Mouse (Mus musculus): ENCODE measurements around the gene Hsd17b12.
A peak's percentile ranks its signal among the peaks of the same experiment; 100 is the strongest.

Hsd17b12 gene

DNA sequence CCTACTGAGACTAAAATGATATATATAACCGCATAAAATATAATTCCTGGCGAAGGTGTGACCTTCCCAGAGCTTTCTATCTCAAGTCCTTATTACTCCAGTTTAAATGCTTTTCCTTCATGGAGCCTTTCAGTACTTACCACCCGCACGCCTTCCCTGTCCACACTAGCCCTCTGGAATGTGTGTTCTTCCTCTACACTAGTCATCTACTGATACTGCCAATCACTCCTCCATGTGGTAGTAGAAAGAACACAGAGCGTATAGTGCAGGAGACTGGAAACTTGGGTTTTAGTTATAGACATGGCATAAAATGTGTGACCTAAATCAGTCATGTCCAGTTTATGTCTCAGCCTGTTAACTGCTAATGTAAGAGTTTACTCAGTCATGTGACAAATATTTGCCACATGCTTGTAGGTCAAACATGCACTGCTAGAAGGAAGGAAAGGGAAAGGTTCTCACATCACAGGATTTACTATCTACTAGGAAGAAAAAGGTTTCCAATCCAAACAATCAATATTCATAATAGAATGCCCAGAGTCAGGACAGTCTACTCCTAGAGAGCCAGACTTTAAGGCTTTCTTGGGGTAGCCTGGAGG, 91.1 kb downstream of the Hsd17b12 start:
- no peak for DNase-seq

DNA sequence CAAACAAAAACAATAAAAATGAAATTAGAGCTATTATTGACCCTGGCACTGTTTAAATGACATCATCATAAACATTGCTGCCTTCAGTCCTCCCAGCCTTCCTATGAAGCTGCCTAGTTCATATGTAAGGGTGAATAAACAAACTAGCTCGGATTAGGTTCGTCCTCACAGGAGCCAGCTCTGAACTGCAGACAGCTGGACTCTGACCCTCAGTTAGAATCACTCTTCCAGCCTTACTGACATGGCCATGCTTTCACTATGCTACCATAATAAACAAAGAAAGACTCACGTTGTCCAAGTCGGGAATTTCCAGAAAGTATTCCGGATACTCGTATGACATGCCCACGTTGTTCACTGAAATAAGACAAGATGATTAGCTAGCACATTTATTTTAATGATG, 91.6 kb downstream of the Hsd17b12 start:
- no peak for DNase-seq

DNA sequence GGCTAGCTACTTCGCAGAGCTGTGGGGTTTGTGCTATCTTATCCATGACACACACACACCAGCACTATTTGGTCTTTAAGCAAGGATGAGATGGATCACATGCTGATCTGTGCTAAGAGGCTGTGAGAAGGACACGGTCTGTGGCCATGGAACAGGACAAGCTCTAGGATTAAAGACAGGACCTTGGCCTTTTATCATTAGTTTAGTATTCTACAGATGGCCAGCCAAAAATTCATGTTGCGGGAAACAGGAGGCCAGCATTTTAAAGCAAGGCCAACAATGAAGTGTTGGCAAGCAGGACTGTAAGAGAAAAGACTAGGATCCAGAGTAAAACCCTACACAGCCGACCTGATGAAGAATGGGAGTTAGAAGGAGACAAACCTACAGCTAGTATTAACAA, 95.0 kb downstream of the Hsd17b12 start:
- DNase-seq: no peak

DNA sequence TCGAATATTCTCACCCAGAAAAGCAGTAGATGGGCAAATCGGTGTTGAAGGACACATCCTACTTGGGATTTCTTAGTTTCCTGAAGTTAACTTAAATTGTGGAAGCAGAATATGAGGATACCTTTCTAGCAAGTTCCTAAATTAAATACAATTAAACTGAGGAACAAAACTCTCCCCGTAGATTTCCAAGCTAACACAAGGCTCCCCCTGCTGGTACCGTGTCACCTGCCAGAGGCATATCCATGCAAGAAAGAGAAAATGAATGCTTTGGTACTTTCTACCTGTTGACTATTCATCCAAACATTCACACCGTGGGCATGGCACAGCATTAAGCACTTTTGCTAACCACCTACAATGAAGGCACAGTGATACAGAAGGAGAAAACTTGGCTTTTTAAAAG, 98.3 kb downstream of the Hsd17b12 start:
- no peak for DNase-seq

DNA sequence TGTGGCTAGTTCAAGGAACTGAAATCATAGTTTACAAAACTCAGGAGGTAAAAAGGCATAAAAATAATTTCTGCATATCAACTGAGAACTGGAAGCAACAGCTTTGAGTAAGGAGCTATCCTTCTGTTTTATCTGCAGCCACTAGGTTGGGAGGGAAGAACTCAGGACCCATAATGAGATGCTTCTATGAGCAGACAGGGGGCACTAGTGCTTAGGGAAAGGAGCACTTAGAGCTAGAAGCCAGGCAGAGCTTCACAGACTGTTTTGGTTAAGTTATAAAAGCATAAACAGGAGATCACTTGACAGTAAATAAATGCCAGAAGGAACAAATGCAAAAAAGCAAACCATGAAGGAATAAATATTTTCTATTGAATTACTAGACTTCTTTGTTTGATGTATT, 103.0 kb downstream of the Hsd17b12 start:
- peak; percentile 33 for DNase-seq

DNA sequence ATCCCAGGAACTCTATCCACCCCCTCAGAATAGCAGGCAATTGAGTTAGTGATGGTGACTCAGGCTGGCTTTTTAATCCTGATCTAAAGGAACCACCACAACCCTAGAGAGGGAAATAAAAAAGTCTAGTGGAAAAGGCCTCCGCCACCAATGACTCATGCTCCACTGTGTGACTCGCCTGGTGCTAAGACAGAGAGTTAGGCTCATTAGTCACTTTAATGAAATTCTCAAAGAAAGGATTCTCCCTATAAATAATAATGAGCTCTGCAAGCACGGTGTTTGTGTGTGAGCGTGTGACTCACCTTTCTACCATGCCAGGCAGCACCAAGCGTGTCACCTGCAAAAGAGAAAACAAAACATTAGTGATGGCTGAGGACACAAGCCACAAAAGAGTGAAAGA, 105.8 kb downstream of the Hsd17b12 start:
- DNase-seq: no peak

DNA sequence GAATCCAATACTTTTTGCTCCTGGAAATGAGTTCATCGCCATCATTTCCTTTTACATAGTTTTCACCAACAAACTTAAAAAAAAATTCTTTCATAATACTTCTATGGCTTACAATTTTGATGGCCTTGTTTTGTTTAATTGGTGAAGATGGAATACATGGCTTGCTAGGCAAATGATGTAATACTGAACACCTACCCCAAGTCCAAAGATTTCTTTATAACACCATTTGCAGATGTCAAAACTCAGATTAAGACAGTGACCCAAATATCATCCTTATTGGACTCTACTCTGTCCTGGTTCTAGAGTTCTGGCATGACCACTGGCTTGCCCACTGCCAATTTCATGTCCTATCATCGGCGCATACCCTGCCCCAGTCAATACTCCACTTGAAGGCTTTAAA, 106.9 kb downstream of the Hsd17b12 start:
- DNase-seq: no peak

DNA sequence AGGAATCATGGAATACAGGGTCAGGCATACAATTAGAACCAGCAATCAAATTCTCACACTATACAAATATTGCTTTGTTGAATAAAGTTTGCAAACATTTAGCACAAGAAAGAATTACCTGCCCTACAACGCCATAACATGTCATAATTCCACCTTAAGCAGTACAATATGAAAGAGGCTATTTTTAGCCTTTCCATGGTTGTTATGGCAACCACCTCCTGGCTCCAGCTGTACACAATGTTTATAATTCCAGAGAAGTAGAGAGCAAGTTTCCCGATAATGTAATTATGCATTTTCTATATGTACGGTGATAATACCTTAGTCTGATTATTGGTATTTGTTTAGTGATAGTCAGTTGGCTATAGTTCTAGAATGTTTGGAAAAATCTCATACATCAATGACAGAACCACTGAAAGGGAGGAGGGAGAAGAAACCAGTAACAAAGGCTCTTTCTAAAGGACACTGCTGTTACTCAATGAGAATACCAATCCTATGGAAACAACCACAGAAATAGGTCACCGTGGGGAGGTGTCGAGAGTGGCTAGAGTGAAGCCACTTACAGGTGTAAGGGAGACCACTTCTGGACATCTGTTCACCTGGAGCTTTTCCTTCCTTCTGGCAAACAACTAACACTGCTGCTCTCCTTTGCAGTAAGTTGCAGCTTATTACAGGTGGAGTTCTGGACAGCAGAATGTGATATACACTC, 108.1 kb downstream of the Hsd17b12 start:
- DNase-seq: no peak

DNA sequence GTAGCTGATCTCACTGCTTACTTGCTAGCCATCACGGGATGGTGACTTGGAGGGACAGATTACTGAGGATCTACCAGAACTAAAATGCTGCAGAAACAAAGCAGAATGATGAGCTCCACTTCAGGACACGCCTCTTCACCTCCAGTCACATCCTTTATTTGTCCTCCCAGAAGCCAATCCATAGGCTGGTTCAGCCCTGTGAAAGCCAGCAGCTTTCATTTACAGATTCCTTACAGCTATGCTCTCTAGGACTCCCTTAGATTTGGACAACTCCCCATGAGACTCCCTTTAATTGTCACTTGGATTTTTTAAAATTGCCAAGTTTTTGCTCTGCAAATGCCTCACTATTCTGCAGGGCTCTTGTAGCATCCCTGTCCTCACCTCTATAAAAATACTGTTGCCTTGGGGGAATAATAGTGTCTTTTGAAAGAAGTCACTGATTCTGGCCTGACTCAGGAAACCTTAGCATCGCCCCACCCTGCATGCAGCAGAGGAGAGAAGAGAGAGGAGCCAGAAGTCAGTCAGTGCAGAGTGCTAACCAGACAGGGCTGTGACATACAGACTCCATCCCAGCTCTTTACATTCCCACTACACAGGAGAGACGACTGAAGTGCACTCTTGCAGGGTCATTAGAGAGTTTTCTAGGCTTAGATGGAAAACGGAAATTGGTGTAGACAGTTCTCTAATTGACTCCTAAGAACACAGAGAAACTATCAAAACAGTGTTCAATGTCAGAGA, 108.9 kb downstream of the Hsd17b12 start:
- DNase-seq: no peak

DNA sequence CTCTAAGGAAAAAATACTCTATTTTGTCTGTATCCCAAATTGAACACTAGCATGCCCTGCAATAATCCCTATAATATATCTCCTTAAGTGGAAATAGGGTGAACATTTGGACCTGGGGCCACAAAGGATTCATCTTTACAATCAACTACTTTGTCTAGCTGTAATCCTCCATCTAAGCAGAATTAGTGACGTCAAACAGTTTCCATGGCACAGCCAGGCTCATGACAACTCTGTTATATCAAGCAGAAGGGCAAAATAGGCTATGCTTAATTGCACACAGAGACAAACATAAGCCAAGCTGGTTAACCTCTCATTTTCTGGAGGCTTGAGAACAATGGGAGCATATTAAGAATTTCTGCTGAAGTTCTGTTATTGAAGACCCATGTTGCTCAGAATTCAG, 109.5 kb downstream of the Hsd17b12 start:
- DNase-seq: no peak

DNA sequence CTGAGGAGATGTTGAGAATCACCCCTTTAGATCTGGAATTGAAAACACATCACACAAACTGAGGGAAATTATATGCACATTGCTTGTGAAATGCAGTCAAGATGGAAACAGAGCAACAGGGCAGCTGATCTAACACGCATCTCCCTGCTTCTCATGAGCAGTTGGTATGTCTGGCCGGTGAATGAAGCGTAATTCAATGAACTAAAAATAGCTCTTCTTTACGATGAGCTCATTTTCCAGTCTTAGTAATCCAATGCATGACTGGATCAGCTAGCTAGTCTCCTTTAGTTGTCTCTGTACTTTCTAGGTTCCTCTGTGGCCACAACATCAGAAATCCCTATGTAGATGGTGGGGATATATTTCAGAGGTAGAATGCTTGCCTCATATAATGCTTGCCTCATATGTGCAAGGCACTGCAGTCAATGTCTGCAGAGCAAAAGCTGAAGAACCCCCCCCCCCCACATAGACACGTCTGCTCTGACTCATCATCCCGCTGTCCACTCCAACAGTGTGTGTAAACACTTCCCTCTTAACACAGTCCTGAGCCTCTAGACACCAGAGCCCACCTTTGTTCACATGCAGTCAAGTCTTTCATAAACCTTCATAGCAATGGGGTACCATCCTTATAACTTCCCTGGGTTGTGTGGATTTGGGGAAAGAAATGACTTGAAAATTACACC, 112.2 kb downstream of the Hsd17b12 start:
- DNase-seq: no peak

DNA sequence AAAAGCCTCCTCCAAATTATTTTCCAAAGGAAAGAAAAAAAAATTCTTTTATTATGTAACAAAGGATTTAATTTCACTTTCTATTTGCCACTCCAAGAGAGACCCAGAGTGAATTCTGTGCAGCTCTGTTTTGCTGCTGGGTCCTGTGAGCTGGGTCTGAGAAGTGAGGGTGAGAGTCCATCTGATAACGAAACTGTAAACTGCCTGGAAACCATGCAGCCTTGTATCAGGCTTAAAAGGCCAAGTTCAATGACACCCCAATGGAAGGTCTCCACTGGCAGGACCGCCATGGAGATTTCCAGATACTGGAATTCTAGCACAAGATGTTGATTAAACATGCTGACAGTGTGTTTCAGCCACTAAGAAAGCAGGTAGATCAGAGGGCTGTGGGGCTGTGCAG, 113.6 kb downstream of the Hsd17b12 start:
- no peak for DNase-seq

DNA sequence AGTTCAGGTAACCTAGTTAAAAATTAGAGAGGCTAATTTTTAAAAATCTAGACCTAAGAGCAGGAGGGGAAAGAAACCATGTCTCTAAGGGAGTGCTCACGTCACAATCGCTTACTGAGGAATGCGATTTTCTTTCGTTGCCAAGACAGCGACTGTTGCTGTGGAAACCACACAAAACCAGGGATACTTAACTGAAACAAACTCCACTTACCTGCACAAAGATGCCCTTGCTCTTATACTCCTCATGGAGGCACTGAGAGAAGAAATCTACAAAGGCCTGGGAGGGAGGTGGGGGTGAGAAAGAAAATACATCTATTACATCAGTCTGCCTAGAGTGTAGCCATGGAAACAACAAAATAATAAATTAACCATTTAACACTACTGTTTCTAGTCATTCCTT, 114.1 kb downstream of the Hsd17b12 start:
- DNase-seq: no peak

DNA sequence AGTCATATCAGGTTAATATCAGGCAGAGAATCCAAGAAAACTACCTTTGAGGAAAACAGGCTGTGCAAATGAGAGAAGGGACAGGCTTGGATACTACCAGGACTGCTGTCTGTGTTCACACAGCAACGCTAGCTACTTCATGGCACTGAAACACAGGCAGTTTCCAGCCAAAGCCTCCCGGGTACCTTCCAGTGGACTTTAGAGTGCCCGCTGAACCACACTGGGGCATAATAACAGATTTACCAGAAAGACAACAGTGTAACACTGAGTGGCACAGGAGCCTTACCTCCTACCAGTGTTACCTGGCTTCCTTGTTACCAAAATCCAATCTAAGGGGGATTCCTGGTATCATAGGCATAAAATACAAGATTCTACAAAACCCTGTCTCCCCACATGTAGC, 115.3 kb downstream of the Hsd17b12 start:
- no peak for DNase-seq

DNA sequence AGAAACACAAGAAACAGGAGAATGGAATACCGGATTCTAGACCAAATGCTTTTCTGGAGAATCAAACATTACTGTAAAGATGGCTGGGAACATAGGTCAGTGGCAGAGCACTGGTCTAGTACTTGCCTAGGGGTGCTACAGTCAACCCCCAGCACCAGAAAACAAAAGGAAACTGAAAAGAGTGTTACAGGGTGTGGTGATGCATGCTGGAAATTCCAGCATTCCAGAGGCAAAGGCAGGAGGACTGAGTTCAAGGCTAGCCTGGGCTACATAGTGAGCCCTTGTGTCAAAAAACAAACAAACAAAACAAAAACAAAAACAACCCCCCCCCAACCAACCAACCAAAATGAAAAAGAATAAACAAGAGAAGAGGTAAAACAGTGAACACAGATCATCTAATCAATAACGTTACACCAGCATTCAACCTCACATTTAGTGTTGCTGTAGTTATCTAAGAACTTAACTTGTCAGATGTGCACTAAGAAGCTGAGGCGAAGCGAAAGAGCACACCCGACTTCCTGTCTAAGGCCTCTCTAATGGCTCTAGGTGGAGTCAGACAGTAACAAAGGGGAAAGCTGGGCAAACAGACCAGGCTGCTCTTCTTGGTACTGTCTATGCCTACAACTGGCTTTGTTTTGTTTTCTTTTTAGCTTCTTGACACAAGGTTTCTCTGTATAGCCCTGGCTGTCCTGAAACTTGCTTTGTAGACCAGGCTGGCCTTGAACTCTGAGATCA, 117.2 kb downstream of the Hsd17b12 start:
- DNase-seq: no peak

DNA sequence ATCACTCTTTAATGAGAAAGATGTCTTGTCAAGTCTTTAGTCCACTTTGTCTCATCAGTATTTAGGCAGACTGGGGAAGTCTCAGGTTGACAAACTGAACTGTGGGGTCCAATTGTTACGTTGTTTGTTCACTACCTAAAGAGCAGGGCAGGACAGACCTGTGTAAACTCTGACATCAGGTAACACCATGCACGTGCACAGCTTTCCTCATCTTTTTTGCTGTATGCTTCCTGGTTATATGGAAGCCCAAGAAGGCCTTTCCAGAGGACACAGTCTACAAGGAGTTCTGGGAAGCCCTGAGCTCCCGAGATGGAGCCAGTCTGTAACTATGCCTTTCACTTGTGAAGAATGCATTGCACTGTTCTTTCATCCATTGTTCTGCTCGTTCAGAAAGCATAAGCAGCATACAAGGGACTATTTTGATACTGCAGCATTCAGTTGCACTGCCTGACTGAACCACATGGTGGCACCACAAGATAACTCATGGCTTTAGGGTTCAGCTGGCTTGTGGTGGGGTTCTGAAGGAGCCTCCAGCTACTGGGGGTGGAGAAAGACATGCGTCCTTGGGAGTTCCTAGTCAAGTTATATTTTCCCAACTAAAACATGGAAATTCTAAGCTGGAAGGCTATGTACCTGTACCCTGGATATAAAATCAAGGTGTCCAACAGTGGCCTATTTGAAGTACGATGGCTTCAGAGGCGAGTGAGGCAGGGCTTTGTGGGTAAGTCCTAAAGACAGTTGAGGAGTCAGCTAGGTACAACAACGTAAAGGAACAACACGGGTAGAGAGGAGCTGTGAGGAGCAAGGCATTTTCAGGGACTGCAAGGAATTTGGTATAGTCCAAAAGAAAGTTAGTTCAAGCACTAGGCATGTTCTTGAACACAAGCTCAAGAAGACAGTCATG, 122.1 kb downstream of the Hsd17b12 start:
- DNase-seq: peak; percentile 60

DNA sequence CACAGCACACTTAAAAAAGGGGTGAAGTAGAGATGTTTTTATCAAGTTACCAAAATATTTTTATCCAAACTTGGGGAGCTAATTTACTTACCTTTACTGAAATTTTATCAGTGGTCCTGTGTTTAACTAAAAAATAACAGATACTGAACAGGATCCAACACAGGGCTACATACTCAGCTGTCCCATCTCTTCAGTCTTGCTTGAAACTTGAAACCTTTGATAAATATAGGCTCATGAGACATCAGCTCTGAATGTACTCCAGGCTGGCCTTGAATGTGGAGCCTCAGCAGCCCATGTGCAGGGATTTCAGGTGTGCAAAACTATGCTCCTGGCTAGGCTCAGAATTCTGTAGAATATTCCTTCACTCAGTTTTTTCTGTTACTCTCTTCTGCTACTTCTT, 127.2 kb downstream of the Hsd17b12 start:
- no peak for DNase-seq

DNA sequence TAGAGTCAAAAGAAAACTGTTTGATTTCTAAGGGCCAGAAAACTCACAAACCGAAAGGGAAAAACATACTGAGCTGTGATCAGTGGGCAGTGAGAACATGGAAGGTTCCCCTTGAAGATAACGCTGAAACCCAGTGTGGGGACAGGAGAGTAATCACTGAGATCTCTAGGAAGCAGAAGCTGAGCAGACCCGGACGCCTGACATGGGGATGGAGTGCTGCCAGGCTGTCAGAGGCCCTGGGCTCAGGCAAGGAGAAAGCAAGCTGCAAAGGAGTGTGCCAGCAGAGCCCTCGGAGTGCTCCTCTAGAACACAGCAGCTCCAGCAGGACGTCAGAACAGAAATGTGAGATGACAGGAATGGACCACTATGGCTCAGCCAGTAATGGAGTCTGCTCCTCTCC, 133.1 kb downstream of the Hsd17b12 start:
- no peak for DNase-seq

DNA sequence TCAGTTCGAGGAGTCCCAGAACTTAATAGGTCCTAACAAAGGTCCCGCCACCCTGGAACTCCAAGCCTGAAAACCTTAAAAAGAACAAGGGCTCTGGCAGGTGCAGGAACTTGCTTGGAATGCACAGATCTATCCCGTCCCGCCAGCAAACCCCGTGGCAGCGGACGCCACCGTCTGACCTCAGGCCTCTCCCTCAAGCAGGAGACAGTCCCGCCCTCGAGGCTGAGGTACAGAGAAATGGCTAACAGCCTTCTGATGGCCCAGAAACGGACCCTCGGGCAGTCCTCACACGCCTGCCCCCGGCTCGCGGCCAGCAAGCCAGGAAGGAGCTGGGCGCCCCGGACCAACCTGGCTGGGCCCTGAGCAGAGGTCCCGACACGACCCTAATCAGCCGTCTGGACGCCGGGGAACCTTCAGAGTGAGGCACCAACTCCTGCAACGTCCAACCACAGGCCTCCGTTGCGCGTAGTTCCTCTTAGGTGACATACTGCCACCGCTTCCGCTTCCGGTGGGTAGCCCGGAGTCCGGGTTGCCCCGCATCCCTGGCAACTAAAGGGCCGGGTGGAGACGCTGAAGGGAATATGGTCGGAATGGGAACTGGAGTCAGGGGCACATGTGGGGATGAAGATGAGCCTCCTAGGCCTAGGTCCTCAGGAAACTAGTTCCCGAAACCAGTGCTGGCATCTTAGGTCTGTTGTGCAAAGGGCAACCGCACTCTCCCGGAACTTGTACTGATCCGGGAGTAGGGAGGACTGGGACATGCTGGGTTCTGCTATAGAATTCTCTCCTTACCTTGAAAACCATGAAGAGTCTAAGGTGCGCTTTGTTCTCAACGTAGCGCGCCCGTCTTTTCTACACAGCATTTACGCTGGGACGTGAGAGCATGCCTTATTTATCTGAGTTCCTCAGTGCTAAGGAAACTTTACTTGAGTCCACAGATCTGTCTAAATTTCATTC, 147.2 kb downstream of the Hsd17b12 start, which contains the start of gene Alkbh3:
Gene Alkbh3, minus strand, starts transcription at position 473 of the 957 bp plus-strand sequence.
- DNase-seq: peak; percentile 88

DNA sequence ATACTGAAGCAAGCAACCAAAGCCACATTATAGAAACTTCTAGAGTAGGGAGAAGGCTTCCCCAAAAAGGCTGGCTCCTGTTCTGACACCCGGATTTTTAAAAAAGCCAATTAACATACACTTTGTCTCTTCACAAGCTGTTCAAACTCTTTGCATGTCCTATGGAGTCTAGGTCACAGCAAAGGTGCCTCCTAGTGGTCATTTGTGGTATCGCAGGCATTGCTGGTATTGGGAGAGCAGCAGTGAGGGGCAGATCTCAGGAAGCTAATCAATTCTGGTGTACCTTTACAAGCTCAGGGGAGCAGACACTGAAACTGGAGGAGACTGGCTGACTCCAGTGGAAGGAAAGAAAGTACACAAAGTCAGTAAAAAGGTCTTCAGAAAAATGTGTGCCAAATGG, 155.4 kb downstream of the Hsd17b12 start:
- DNase-seq: peak; percentile 61

DNA sequence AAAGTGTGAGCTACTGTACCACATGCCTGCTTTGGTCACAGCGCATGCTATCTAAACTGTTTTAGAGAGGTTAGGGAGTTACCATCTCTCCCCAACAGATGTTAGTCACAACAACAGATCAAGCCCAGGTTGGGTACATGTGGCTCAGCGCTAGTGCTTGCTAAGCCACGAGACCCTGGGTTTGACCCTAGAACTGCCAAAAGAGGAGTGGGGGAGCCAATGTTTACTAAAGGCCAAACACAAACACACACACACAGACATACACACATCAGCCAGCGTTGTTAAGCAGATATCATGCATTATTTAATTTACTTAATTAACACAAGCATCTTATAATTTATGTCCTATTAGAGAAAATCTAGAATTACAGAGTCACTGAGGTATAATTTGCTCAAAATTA, 155.8 kb downstream of the Hsd17b12 start:
- no peak for DNase-seq

Data from cerebellum, adult 11-12 months (tissue).